Mouse (Mus musculus) heart, embryonic 16.5 days (tissue): ENCODE measurements around the gene Pdik1l. TPM values are rescaled to one million over a fixed set of nuclear protein-coding genes. Genes with fewer than 3 reads are reported as not detected.

Experiments used
- ATAC-seq: fragments of 200-750 bp; cut with Nextera tagmentation; replicated peaks from 2 replicates; pipeline ENCODE4 v1.8.0; 2017; ENCODE audit warnings: moderate number of reproducible peaks; ENCODE audit not compliant: insufficient read depth, low FRiP score; ENCODE audit errors: extremely low read depth
- H3K27ac ChIP-seq: fragments of 300-500 bp; sonication (generic); 2 replicates; pipeline ENCODE4 v1.5.1; 2014; ENCODE audit warnings: mild to moderate bottlenecking, low read length, control low read depth, moderate library complexity
- H3K27me3 ChIP-seq: fragments of 300-500 bp; sonication (generic); 2 replicates; pipeline ENCODE4 v1.6.1; 2014; ENCODE audit warnings: low read length, mixed read lengths; ENCODE audit not compliant: control insufficient read depth, insufficient read depth
- H3K36me3 ChIP-seq: fragments of 300-500 bp; sonication (generic); 2 replicates; pipeline ENCODE4 v1.6.1; 2014; ENCODE audit not compliant: control insufficient read depth, insufficient read depth
- H3K4me1 ChIP-seq: fragments of 300-500 bp; sonication (generic); 2 replicates; pipeline ENCODE4 v1.6.1; 2014; ENCODE audit warnings: low read length, mixed read lengths; ENCODE audit not compliant: control insufficient read depth, insufficient read depth
- H3K4me2 ChIP-seq: fragments of 300-500 bp; sonication (generic); 2 replicates; pipeline ENCODE4 v1.6.1; 2014; ENCODE audit warnings: low read depth, mild to moderate bottlenecking, control low read depth, low read length
- H3K4me3 ChIP-seq: fragments of 300-500 bp; sonication (generic); 2 replicates; pipeline ENCODE4 v1.5.1; 2014; ENCODE audit warnings: mild to moderate bottlenecking, control low read depth, low read length
- H3K9ac ChIP-seq: fragments of 300-500 bp; sonication (generic); 2 replicates; pipeline ENCODE4 v1.6.1; 2014; ENCODE audit warnings: low read length, control low read depth
- H3K9me3 ChIP-seq: fragments of 300-500 bp; sonication (generic); replicated peaks from 2 replicates; pipeline ENCODE4 v1.6.1; 2016; ENCODE audit warnings: low read length; ENCODE audit not compliant: control insufficient read depth
- WGBS: fragments of 180-500 bp; shearing (Covaris S2); extraction: QIAGEN DNeasy Blood & Tissue Kit; methylation state at CpG from one replicate; pipeline ENCODE4 v1.1.7; 2014; 5-methylcytosine and 5-hydroxymethylcytosine counted together
- polyA plus RNA-seq: library from polyadenylated mRNA; unstranded; fragments of >200 nt; fragmentation: Nextera tagmentation; extraction: Ambion mirVana; gene quantifications from 2 replicates; pipeline ENCODE4 v1.2.1, GENCODE M21; 2015

Gene Pdik1l
- polyA plus RNA-seq, 1 experiment from 2014 or later, result 13.0 TPM

DNA sequence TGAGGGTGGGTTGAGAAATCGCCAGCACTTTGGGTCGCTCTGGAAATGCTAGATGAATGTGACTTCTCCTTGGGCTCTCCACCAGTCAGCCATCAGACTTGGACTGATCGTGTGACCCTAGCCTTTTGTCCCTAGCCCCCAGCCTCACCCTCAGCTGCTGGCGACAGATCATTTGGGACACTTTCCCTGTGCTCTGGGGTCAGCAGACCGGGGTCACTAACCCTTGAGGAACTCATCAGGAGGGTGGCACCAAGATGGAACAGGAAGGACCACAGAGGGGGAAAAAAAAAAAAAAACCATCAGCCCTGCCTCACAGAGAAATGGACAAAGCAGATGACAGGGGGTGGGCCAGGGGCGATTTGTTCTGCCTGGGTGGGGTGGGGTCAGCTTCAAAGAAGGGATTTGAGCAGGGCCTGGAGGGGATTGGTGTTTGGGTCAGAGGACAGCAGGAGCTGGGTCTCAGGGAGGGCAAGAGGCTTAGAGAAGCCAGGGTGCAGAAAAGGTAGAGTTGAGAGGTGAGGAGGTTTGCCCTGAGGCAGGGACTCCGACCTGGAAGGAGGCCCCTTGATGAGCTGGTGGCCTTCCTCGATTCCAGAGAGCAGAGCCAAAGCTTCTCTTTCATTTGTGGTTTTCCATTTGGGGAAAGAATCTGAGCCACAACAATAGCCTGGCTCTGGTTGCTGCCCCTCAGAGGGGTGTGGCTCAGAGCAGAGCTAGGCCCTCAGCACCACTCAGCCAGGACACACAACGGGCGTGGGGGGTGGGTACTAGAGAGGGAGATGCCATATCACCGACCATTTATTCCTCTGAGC, 30.3 kb downstream of the Pdik1l start:
- 33% methylated on average over 11 of the region's 11 CpGs for WGBS
- Histone ChIP-seq H3K4me2 (peak overlapping the region; percentile 22), H3K4me1 (peaks cover 28% of the 10 kb centered on the region)

GRCm38 (mm10) chr4:134256407-134257197, 31.1 kb downstream of the Pdik1l start:
- ATAC-seq, result peak; percentile 34; the same call in 1 of the 2 replicates
- H3K9me3 ChIP-seq, result no peaks in the 10 kb centered on the region
- H3K36me3 ChIP-seq, result no peaks in the 10 kb centered on the region
- peak overlapping the region; percentile 22 for H3K4me2 ChIP-seq
- peak overlapping the region; percentile 7; the same call in 1 of the 2 replicates for H3K9ac ChIP-seq
- H3K4me1 ChIP-seq, result peaks cover 35% of the 10 kb centered on the region
- peak overlapping the region; percentile 38 for H3K27ac ChIP-seq
- 18% methylated on average over 19 of the region's 19 CpGs for WGBS
- no peak overlapping the region for H3K4me3 ChIP-seq
- peaks cover 19% of the 10 kb centered on the region for H3K27me3 ChIP-seq

More for the DNA sequence above, 30.3 kb downstream of the Pdik1l start:
- no peak for ATAC-seq
- Histone ChIP-seq H3K36me3 (no peaks in the 10 kb centered on the region), H3K27me3 (peaks cover 11% of the 10 kb centered on the region), H3K9ac (no peak overlapping the region), H3K27ac (peak overlapping the region; percentile 34), H3K4me3 (no peak overlapping the region), H3K9me3 (no peaks in the 10 kb centered on the region)

DNA sequence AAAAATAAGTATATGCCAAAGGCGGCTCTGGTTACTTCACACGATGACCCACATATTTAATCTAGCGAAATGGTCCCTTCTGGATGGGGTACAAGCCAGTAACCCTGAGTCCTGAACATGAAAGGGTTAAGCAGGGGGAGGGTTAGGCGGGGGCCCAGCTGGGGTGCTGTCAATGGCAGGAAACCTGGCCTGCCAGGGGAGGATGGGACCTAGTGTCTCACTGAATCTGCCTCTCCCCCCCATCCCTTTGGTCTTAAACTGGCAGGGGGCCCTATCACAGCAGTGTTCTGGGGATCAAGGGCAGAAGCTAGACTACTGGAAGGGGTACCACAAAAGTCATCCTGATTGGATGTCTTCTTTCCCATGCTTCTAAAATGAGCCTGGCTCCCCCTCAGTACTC, 31.8 kb downstream of the Pdik1l start:
- no peaks in the 10 kb centered on the region for H3K36me3 ChIP-seq
- H3K4me2 ChIP-seq, result peak overlapping the region; percentile 19; the same call in 1 of the 2 replicates
- no peak for ATAC-seq
- H3K27me3 ChIP-seq, result peaks cover 24% of the 10 kb centered on the region
- H3K4me3 ChIP-seq, result no peak overlapping the region
- WGBS, result 50% methylated on average over 4 of the region's 4 CpGs
- H3K9ac ChIP-seq, result no peak overlapping the region
- peaks cover 40% of the 10 kb centered on the region for H3K4me1 ChIP-seq
- no peaks in the 10 kb centered on the region for H3K9me3 ChIP-seq
- peak overlapping the region; percentile 38 for H3K27ac ChIP-seq

DNA sequence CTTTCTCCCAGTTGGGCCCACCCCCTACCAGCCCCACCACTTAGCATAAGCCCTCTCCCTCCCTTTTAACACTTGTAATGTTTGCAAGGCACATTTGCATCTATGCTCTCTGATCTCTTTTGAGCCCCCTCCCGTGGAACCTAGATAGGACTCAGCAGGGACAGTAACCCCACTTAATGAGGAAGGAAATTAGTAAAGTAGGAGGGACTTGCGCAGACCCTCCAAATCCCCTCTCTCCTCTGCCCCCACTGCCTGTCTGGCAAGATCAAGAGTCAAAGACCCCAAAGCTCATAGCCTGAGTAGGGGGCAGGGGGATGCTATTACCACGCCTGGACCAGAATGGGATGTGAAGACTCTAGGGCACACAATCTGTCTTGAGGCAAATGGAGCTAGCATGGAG, 32.9 kb downstream of the Pdik1l start:
- Histone ChIP-seq H3K9ac (no peak overlapping the region), H3K4me2 (no peak overlapping the region), H3K4me1 (peaks cover 46% of the 10 kb centered on the region), H3K4me3 (no peak overlapping the region), H3K9me3 (no peaks in the 10 kb centered on the region), H3K36me3 (no peaks in the 10 kb centered on the region), H3K27me3 (peaks cover 34% of the 10 kb centered on the region), H3K27ac (no peak overlapping the region)
- WGBS, result 60% methylated on average over 3 of the region's 3 CpGs
- no peak for ATAC-seq

DNA sequence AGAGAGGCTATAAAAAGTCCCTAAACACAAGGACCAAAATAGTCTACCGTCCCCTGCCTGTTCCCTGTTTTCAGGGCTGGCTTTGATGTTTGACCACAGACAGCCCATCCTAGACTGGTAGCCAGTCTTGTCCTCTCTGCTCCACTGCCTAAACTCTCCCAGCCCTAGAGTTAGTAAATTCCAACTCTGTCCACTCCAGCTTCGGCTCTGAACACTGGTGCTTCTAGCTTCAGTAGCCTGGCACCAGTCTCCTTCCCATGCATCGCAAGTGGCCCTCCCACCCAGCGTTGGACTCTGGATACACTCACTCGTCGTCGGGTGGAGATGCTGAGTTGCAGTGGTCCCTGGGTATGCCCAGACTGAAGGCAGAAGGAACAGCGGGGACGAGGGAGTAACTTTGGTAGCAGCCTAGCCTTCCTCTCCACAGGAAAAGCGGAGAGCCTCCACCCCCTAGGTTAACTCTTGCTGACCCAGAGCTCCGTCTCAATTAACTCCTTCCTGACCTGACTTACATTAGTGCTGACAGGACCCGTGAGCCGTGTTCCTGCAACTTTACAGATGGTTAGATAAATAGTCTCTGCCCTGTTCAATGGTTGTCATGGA, 33.9 kb downstream of the Pdik1l start, which contains the start of gene Grrp1:
Gene Grrp1, minus strand, starts transcription at position 385 of the 603 bp plus-strand sequence.
- H3K9me3 ChIP-seq, result no peaks in the 10 kb centered on the region
- peak within 1 kb of the TSS; percentile 61 for H3K4me3 ChIP-seq
- H3K27me3 ChIP-seq, result peaks cover 39% of the 10 kb centered on the region
- no peaks in the 10 kb centered on the region for H3K36me3 ChIP-seq
- H3K27ac ChIP-seq, result peak within 1 kb of the TSS; percentile 60
- no peak for ATAC-seq
- 5% methylated on average over 13 of the region's 13 CpGs for WGBS
- peak within 1 kb of the TSS; percentile 94 for H3K4me2 ChIP-seq
- H3K9ac ChIP-seq, result peak within 1 kb of the TSS; percentile 43
- H3K4me1 ChIP-seq, result peaks cover 46% of the 10 kb centered on the region

GRCm38 (mm10) chr4:134252911-134253721, 34.6 kb downstream of the Pdik1l start:
- H3K4me2 ChIP-seq, result peak overlapping the region; percentile 94
- H3K36me3 ChIP-seq, result no peaks in the 10 kb centered on the region
- H3K4me1 ChIP-seq, result peaks cover 46% of the 10 kb centered on the region
- WGBS, result 43% methylated on average over 15 of the region's 15 CpGs
- H3K27ac ChIP-seq, result peak overlapping the region; percentile 60
- ATAC-seq, result no peak
- no peaks in the 10 kb centered on the region for H3K9me3 ChIP-seq
- peak overlapping the region; percentile 61 for H3K4me3 ChIP-seq
- H3K9ac ChIP-seq, result peak overlapping the region; percentile 43
- peaks cover 44% of the 10 kb centered on the region for H3K27me3 ChIP-seq

GRCm38 (mm10) chr4:134252131-134252910, 35.4 kb downstream of the Pdik1l start:
- Histone ChIP-seq H3K4me2 (peak overlapping the region; percentile 94), H3K27ac (peak overlapping the region; percentile 12), H3K4me1 (peaks cover 46% of the 10 kb centered on the region), H3K36me3 (no peaks in the 10 kb centered on the region), H3K9me3 (no peaks in the 10 kb centered on the region), H3K4me3 (peak overlapping the region; percentile 61), H3K9ac (peak overlapping the region; percentile 67), H3K27me3 (peaks cover 48% of the 10 kb centered on the region)
- no peak for ATAC-seq
- 28% methylated on average over 22 of the region's 22 CpGs for WGBS
